Mouse (Mus musculus) c-Kit-negative CD71-positive TER-119-positive erythroid progenitor cells, embryonic 14.5 days (primary cell): ENCODE data around the gene Rhbdd2.

Experiments
- DNase-seq: peaks from one replicate; pipeline ENCODE4 v3.0.0-alpha.2; 2013; ENCODE audit warnings: low read depth, low spot score

Gene Rhbdd2

DNA sequence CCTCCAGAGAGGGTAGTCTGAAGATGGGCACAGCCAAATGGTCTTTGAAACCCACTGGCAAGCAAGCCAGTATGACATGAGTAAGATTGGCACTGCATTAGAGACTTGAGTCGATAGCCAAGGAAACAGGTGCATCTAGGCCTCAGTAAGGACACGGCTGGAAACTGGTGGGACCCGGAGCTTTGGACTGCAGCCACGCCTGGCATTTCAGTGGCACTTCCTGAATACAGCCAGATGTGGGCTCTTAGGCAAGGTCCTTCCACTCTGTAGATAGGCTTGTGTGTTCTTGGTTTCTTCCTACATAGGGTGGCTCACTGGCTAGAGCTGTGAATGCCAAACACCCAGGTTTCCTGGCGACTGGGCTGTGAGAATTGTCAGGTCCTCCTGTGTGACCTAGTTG, 12.9 kb downstream of the Rhbdd2 start:
- no peak for DNase-seq

DNA sequence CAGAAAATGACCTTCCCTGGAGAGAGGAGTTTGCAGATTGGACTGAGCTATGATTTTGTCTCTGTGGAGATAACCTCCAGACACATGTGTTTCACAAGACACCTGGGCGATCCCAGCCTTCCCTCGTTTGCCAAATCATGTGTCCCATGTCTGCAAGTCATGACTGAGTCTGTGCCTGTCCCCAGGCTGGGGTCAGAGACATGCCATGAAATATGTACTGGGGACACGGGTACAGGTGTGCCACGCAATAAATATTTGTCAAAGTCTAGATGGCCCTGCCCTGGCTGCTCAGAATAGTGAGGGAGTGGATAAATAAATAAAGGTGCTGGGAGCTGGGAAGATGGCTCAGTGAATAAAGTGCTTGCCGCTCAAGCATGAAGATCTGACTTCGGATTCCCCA, 13.6 kb downstream of the Rhbdd2 start:
- DNase-seq, result no peak

DNA sequence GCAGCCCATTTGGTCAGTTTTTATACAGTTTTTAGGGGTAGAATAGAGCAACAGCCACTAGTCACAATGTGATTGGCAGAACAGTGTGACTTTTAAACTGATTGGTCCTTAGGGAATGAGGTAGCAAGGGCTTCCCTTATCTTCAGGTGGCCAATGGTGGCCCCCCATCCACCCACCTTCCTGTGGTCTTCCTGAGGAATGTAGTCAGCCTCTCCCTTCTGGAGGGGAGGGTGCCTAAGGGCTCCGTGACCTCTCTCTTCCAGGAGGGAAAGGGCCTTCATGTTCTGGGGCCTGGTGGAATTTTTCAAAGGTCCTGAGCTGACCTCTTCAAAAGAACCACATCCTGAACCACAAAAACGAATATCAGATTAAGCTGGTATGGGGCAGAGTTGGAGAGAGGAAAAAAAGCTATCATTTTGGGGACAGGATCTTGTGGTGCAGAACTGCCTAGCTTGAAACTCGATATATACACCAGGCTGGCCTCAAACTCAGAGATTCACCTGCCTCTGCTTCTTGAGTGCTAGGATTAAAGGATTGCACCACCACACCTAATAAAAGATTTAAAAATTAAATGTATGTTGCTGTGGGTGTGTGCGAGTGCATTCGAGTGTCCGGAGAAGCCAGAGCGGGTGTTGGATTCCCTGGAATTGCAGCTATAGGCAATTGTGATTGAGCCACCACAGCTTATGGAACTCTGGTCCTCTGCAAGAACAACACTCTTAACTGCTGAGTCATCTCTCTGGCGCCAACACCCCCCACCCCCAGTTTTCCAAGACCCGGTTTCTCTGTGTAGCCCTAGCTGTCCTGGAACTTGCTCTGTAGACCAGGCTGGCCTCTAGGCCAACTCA, 16.3 kb downstream of the Rhbdd2 start:
- no peak for DNase-seq

DNA sequence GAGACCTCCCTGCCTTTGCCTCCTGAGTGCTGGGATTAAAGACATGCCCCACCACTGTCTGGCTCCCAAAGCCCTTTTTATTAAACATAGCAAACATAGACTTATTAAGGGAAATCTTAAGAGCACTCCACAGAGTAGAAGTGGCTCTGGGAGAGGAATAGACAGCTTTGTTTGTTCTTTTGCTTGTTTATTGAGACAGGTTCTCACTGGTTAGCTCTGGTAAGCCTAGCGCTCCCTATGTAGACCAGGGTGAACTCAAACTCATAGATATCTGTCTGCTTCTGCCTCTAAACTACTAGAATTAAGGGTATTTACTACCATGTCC, 16.9 kb downstream of the Rhbdd2 start:
- no peak for DNase-seq

DNA sequence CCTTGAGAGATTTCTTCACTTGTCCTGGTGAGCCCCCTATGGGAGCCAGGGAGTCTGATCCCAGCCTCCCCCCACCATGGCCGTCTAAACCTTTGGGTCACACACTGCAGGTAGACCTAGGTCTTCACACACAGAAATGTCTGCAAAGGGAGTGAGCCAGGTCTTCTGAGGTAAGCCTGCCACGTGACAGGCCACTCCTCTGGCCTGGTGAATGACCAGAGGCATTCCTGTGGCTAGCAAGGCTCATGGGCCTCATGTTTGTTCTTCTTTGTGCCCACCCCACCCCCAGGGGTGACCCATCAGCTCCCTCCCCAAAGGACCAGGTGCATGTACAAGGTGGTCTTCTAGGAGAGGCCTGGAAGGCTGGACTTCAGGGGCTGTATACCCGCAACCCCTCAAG, 19.1 kb downstream of the Rhbdd2 start:
- DNase-seq, result no peak

DNA sequence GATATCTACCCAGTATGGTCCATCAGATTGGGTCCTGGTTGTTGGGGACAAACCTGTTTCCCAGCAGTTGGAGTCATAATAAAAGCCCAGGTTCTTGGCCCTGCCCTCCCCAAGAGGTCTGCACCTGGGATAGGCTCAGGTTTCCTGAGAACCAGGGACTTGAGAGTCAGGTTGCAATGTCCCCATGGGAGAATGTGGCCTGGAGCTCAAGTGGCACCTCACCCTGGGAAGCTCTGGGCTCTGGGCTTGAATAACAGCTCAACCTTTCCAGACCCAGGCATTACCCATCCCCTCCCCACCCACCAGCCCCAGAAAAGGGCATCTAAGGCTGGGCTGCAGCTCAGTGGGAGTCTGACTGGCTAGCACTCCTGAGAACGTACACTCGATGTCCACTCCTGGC, 20.8 kb downstream of the Rhbdd2 start:
- DNase-seq, result no peak

DNA sequence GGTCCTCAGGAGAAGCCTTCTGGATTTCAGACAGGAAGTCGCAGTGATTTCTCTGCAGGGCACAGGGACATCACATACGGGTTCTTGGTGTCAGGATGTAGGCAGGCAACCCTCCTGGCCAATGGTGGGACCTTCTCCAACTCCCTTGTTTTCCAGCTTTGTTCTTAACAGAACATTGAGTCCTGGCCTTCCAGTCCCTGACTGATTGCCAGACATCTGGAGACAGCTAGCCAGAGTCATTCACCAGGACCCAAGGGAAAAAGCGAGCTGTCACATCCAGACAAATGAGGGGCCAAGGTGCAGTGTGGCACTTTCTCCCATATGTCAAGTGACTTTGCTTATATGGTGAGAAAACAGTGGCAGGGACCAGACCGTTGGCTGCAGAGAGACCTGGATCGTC, 23.6 kb downstream of the Rhbdd2 start:
- DNase-seq, result no peak

DNA sequence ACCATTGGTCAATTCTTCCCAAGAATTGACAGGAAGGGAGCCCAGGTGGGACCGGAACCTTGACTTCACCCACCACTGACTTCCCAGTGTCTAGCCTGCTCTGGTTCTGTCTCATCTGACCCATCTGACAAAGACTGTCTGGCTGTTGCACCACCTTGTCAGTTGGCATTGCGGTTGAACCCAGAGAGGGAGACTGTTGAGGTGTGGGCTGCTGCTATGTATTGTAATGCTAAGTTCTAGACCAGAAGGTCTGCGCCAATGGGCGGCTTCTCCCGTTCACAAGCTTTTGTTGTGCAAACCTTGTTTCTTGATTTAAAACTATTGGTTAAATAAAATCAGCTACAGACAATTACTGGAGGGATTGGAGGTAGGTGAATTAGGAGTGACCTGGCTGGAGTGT, 24.7 kb downstream of the Rhbdd2 start:
- no peak for DNase-seq

DNA sequence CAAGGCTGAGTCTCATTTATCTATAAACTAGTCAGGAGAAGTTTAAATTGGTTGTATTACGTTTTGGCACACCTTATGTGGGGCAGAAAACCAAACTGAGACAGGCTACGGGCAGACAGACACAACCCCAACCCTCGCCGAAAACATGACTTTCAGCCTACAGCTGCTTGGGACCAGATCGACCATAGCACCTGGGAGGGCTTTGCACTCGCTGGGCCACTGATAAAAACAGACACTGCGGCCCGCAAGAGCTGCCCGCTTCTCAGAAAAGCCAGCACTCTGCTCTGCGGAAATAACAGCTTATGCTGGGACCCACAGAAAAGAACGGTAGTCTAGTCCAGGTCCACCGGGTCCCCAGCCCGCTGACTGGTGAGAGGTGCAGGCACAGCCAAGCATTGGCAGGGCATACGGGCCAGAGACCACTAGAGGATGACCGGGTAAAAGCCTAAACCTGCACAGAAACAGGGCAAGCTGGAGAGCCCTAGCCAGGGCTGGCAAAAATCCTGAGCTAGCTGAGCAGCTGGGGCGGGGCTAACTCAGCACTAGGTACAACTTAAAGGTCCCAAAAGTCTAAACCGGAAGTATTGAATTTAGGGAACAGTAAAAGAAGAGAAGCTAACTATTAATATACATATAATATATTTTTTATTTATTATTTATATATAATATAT, 25.4 kb downstream of the Rhbdd2 start:
- no peak for DNase-seq

DNA sequence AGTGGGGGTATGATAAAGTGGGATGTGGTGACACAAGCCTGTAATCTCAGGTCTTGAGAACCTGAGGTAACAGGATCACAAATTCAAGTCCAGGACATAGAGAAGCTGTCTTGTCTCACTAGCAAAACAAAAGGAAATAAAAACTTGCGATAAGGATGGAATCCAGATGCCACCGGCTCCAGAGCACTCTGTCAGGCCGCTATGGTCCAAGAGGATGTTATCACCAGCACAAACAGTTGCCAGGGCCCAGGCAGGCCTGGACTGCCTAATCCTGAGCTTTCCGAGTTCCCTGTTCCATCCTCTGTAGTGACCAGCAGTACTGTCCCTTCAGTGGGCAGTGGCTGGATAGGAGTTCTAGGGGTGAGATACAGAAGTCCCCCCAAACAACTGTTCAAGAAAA, 27.5 kb downstream of the Rhbdd2 start:
- DNase-seq, result no peak

DNA sequence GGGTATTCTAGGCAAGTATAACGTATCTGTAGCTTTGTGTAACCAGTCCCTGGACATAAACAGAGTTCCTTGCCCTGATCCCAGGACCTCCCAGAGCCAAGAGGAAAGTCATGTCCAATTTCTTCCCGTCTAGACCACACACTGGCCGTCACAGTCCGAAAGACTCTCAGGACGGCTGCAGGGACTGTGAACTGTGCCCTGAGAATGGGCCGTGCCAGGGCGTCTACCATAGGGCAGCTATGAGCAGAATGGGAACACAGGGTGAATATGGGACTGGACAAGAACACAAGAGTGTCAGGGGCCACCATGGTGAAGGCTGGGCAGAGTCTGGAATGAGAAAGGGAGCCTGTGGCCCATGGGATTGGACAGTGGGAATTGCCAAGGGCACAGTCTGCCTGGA, 28.1 kb downstream of the Rhbdd2 start:
- no peak for DNase-seq

DNA sequence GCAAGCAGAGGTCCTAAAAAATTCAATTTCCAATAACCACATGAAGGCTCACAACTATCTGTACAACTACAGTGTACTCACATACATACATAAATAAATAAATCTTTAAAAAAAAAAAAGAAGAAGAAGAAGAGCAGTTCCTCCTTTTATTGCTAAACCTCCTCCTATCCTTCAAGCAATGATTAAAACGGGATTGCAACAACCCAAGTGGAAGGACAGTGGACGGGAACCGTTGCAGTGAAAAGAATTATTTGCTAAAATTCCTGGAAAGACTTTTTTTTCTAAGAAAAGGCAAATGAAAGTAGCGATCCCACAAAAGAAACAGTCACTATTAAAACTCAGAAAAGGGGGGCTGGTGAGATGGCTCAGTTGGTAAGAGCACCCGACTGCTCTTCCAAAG, 34.5 kb downstream of the Rhbdd2 start:
- DNase-seq, result no peak

DNA sequence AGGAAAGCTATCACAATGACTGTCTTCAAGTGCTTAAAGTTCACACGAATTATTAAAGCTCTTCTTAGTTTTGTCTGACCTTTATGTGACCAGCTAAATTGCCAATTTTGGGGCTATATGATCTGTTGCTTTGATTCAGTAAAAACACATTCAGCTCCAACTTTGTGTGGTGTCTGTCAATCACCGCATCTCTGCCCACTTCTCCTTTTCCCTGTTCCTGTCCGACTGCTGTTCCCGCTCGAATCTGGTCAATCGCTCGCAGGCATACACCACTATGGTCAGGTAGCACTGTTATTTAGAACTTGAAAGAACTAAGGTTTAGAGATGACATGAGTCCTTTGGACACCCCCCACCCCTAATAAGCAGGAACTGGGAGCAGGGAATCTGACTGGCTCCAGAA, 35.7 kb downstream of the Rhbdd2 start:
- no peak for DNase-seq

DNA sequence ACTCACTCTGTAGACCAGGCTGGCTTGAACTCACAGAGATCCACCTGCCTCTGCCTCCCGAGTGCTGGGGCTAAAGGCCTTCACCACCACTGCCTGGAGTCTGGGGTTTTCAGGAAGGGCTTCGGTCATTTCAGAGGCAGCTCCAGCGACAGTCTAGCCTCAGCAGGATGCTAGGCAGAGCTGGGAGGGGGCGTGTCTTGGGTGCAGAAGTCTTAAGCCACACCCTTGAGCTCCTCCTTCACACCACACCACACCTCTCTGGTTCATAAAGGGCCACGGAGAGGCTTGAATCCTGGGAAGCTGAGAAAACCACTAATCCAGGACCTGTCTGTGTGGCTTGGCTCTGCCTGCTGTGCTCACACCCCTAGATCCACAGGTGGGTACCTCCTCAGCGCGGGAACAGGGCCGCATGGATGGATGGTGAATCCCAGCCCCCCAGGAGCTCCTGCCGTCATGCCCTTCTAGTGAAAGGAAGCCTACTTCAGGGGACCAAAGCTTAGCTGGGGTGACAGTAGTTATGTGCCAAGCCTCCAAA, 37.4 kb downstream of the Rhbdd2 start, which contains the start of gene Por:
Gene Por, plus strand, starts transcription at position 293 of the 535 bp plus-strand sequence.
- DNase-seq, result no peak

DNA sequence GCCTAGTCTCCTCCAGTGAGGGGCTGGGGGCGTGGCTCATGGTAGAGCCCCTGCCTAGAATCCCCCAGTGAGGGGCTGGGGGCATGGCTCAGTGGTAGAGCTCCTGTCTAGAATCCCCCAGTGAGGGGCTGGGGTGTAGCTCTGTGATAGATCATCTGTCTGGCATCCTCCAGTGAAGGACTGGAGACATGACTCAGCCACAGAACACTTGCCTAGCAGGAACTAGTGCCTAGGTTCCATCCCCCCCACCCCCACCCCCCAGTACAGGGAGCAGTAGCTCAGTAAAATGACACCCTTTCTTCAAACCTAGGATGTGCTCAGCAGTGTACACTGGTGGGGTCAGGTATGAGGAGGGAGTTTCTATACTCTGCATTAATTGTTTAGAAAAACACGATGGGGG, 38.5 kb downstream of the Rhbdd2 start:
- no peak for DNase-seq

DNA sequence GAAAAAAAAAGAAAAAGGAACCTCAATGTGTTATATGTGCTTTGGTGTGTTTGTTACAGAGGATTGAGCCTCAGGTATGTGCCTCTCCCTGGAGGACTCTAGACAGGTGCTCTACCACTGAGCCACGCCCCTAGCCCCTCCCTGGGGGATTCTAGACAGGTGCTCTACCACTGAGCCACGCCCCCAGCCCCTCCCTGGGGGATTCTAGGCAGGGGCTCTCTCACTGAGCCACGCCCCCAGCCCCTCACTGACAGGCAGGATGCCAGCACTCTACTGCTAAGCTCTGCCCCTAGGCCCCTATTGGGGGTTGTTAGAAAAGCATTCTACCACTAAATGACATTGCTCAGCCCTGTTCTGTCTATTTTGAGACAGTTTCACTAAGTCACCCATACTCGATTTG, 40.1 kb downstream of the Rhbdd2 start:
- no peak for DNase-seq

DNA sequence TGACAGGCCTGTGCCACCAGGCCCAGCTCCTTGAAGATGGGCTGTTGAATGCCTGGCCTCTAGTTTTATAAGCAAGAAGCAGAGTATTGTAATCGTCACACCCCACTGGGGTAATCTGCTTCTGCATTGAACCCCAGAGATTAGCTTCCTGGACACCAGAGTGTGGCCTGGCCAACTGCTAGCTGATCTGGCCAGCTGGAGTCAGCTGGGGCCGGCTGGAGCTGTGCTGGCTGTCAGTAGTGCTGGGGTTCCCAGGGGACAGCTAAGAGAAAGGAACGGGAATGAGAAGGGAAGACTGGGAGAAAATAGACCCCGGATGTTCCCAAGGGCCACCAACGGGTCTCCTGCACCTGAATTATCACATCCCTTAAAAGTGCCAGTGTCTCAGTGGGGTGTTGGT, 40.6 kb downstream of the Rhbdd2 start:
- DNase-seq, result no peak

DNA sequence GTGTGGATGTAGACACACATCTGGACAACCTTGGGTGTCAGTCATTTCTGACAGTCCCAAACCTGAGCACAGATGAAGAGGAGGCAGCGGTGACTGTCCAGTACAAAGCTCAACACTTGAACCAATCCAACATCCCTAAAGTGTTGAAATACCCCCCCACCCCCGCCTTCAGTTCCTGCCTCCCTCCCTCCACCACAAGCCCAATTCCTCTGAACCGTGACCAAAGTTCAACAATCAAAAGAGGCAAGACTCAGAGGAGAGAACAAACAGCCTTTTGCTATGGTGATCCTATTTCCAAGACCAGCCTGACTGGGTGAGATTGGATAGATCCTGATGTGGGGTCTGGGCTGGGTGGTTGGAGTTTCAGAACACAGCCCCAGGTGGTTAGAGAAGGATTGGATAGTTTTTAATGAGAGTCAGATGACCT, 41.9 kb downstream of the Rhbdd2 start:
- no peak for DNase-seq

DNA sequence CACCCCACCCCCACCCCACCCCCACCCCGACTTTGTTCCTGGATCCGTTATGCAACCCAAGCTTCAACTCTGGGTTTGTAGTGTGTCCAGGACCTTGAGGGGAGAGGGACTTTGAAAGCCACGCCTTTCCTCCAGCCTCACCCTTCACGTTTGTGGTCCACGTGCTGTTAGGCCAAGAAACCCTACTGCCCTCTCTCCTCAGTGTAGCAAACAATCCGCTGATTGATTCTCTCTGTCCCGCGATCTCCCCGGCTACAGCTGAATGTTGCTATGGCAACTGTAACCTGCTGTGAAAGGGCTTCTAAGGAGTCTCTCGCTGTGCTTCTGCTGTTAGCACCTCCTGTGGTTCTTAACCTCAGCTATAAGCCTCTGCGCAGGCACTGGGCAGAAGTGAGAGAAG, 42.4 kb downstream of the Rhbdd2 start:
- DNase-seq, result no peak

DNA sequence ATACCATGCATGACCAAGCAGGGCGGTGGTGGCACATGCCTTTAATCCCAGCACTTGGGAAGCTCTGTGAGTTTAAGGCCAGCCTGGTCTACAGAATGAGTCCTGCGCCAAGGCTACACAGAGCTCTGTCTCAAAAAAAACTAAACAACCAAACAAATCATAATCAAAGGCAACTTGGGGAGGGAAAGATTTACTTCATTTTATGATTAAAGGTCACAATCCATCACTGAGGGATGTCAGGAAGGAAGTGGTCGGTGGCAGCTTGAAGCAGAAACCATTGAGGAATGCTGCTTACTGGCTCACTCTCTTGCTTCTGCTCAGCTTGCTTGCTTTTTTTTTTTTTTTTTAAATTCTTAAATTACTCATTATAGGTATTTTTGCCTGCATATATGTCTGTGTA, 44.3 kb downstream of the Rhbdd2 start:
- DNase-seq, result no peak

DNA sequence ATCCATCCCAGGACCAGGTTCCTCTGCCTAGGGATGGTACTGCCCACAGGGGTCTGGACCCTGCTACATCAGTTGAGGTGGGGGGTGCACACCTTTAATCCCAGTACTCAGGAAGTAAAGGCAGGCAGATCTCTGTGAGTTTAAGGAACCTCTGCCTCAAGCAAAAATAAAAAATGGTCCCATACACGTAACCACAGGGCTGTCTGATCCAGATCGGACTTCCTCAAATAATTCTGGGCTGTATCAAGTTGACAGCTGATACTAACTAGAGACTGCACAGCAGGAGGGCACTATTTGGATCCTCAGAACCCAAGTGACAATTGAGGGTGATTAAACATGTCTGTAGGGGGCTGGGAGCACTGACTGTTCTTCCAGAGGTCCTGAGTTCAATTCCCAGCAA, 44.8 kb downstream of the Rhbdd2 start:
- DNase-seq, result no peak

DNA sequence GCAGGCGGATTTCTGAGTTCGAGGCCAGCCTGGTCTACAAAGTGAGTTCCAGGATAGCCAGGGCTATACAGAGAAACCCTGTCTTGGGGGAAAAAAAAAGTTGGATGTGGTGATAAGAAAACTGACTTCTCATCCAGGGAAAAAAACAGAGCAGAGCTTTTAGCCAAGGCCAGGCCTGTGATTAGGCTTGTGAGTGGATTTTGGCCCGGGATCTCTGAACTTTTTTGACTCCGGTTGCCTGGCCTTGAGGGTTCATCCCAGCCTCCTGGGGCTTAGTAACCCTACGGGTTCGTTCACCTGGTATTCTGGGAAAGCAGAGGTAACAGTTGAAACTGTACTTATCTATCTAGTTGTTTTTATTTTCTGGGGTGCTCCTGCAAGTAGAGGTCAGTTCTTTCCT, 46.1 kb downstream of the Rhbdd2 start:
- no peak for DNase-seq

DNA sequence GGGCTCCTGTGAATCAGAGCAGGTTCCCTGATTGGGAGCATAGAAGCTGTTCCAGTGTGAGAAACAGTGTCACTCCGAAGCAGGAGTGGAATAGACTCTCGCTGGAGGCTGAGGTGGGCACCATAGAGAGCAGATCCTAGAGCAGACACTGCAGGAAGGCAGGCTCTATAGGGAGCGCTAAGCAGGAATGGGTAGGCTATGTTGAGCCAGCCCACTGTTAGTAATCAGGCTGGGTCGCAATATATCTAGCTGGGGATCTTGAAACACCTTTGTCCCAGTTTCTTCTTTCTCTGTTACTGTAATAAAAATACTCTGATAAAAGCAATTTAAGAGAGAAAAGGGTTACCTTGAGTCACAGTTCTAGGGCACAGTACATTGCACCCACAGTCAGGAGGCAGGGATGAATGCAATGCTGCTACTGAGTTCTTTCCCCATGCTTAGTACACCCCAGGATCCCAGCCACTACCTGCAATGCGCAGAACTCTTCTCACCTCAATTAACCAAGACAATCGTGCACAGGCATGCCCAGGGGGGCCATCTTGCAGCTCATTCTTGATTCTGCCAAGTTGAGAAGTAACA, 48.6 kb downstream of the Rhbdd2 start:
- DNase-seq, result no peak
